Mouse (Mus musculus): ENCODE data around the gene Ramac. TPM values are rescaled to one million over a fixed set of nuclear protein-coding genes. Genes with fewer than 3 reads are reported as not detected.
A peak's percentile ranks its signal among the peaks of the same experiment; 100 is the strongest.

Gene Ramac
- polyA plus RNA-seq, 1 experiment from 2014 or later, result 158 TPM

DNA sequence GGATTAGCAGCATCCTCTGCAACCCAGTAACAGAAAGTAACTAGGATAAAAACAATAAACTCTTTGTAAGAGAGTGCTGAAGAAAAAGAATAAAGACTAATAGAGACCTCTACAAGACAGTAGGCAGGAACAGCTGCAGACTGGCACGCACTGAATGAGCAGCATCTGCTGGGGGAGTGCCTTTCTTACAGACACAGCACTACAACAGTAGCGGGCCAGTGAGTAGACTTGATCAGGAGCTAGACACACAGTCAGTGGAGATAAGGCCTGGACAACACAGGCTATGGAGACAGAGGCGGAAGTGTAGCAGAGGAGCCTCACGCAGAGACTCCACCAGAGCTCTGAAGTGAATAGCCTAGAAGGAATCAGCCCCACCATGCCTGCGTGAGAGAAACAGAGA lies 43.3 kb downstream of the Ramac start:
- ATAC-seq, result peak; percentile 53; the same call in 1 of the 2 replicates
- no peaks in the 10 kb centered on the region for H3K9me3 ChIP-seq (replicated peaks)
- WGBS, result 65% methylated on average over 5 of the region's 5 CpGs
- no peaks in the 10 kb centered on the region for H3K27me3 ChIP-seq
- peaks cover 6% of the 10 kb centered on the region for H3K4me1 ChIP-seq
- peaks cover 9% of the 10 kb centered on the region; the same call in 1 of the 2 replicates for H3K36me3 ChIP-seq (ENCODE audit: poor library complexity, severe bottlenecking)
- H3K27ac ChIP-seq, result peak overlapping the region; percentile 76
- H3K4me2 ChIP-seq, result no peak overlapping the region
- H3K9ac ChIP-seq, result peak overlapping the region; percentile 40
- no peak overlapping the region for H3K4me3 ChIP-seq

Other genes starting within 250 kb of the Ramac start
- gene Fsd2, start 196.0 kb upstream of the Ramac start, polyA plus RNA-seq (2015; fragmentation: Nextera tagmentation; extraction: Ambion mirVana), result 0.10 TPM in 2 replicates
- gene Whamm, start 191.7 kb upstream of the Ramac start, polyA plus RNA-seq (2015; fragmentation: Nextera tagmentation; extraction: Ambion mirVana), result 4.1 and 4.5 TPM in 2 replicates
- 25.7 and 27.8 TPM in 2 replicates for gene Homer2, start 55.4 kb upstream of the Ramac start, polyA plus RNA-seq (2015; fragmentation: Nextera tagmentation; extraction: Ambion mirVana)
- gene 3110040N11Rik, start 26.6 kb downstream of the Ramac start, polyA plus RNA-seq (2015; fragmentation: Nextera tagmentation; extraction: Ambion mirVana), result 47.8 and 49.8 TPM in 2 replicates
- 86.0 and 86.9 TPM in 2 replicates for gene Btbd1, start 66.5 kb downstream of the Ramac start, polyA plus RNA-seq (2015; fragmentation: Nextera tagmentation; extraction: Ambion mirVana)
- not detected in 2 replicates for gene Gm10160, start 92.9 kb downstream of the Ramac start, polyA plus RNA-seq (2015; fragmentation: Nextera tagmentation; extraction: Ambion mirVana)
- 7.2 and 8.8 TPM in 2 replicates for gene Tm6sf1, start 96.1 kb downstream of the Ramac start, polyA plus RNA-seq (2015; fragmentation: Nextera tagmentation; extraction: Ambion mirVana)
- 51.3 and 55.3 TPM in 2 replicates for gene Hdgfl3, start 171.5 kb downstream of the Ramac start, polyA plus RNA-seq (2015; fragmentation: Nextera tagmentation; extraction: Ambion mirVana)
- gene Bnc1, start 229.4 kb downstream of the Ramac start, polyA plus RNA-seq (2015; fragmentation: Nextera tagmentation; extraction: Ambion mirVana), result not detected in 2 replicates